Mouse (Mus musculus): Measurements from ENCODE around the gene Klc1. TPM values are rescaled to one million over a fixed set of nuclear protein-coding genes. Genes with fewer than 3 reads are reported as not detected.

The Klc1 gene
- polyA plus RNA-seq, 1 experiment, result 44.3 TPM

GRCm38 (mm10) chr12:111787015-111787414 is 28.4 kb downstream of the Klc1 start:
- H3K36me3 ChIP-seq (ENCODE audit: control insufficient read depth, insufficient read depth, low read length), result no peaks in the 10 kb centered on the region; the same call in 1 of the 2 replicates
- H3K4me1 ChIP-seq (ENCODE audit: control insufficient read depth, insufficient read depth, low read length), result peaks cover 21% of the 10 kb centered on the region; the same call in 1 of the 2 replicates
- TF ChIP-seq CTCF (conservative IDR thresholded peaks at IDR 0.05; ENCODE audit: insufficient read depth, insufficient read length, low read depth, low read length), result no peak
- no peak for TF ChIP-seq POLR2A (IDR thresholded peaks at IDR 0.05; ENCODE audit: low read depth, low read length)
- no peak for DNase-seq
- 97% methylated on average over 6 of the region's 6 CpGs for WGBS
- H3K27me3 ChIP-seq (replicated peaks; ENCODE audit: control insufficient read depth, insufficient read depth, low read length), result no peaks in the 10 kb centered on the region
- H3K27ac ChIP-seq (ENCODE audit: insufficient read depth, low read depth, low read length), result no peak overlapping the region
- no peak overlapping the region for H3K4me3 ChIP-seq (ENCODE audit: insufficient read depth, low read depth, low read length)

GRCm38 (mm10) chr12:111790090-111790489 is 31.4 kb downstream of the Klc1 start:
- Histone ChIP-seq H3K4me3 (ENCODE audit: insufficient read depth, low read depth, low read length) (no peak overlapping the region), H3K4me1 (ENCODE audit: control insufficient read depth, insufficient read depth, low read length) (peaks cover 31% of the 10 kb centered on the region), H3K27ac (ENCODE audit: insufficient read depth, low read depth, low read length) (peak overlapping the region; percentile 53), H3K27me3 (replicated peaks; ENCODE audit: control insufficient read depth, insufficient read depth, low read length) (no peaks in the 10 kb centered on the region), H3K36me3 (ENCODE audit: control insufficient read depth, insufficient read depth, low read length) (no peaks in the 10 kb centered on the region)
- DNase-seq, result peak; percentile 88
- 53% methylated on average over 5 of the region's 5 CpGs for WGBS
- no peak for TF ChIP-seq CTCF (conservative IDR thresholded peaks at IDR 0.05; ENCODE audit: insufficient read depth, insufficient read length, low read depth, low read length)
- no peak for TF ChIP-seq POLR2A (IDR thresholded peaks at IDR 0.05; ENCODE audit: low read depth, low read length)

- no peak for DNase-seq
These were observed 32.0 kb downstream of the Klc1 start for GRCm38 (mm10) chr12:111790631-111791030.

GRCm38 (mm10) chr12:111791474-111792104 is 32.9 kb downstream of the Klc1 start:
- no peaks in the 10 kb centered on the region for H3K36me3 ChIP-seq (ENCODE audit: control insufficient read depth, insufficient read depth, low read length)
- H3K27ac ChIP-seq (ENCODE audit: insufficient read depth, low read depth, low read length), result no peak overlapping the region

More at GRCm38 (mm10) chr12:111790631-111791030, 32.0 kb downstream of the Klc1 start:
- Histone ChIP-seq H3K4me3 (ENCODE audit: insufficient read depth, low read depth, low read length) (no peak overlapping the region), H3K4me1 (ENCODE audit: control insufficient read depth, insufficient read depth, low read length) (peaks cover 36% of the 10 kb centered on the region), H3K27ac (ENCODE audit: insufficient read depth, low read depth, low read length) (no peak overlapping the region), H3K36me3 (ENCODE audit: control insufficient read depth, insufficient read depth, low read length) (no peaks in the 10 kb centered on the region), H3K27me3 (replicated peaks; ENCODE audit: control insufficient read depth, insufficient read depth, low read length) (no peaks in the 10 kb centered on the region)
- TF ChIP-seq CTCF (conservative IDR thresholded peaks at IDR 0.05; ENCODE audit: insufficient read depth, insufficient read length, low read depth, low read length) (no peak), POLR2A (IDR thresholded peaks at IDR 0.05; ENCODE audit: low read depth, low read length) (no peak)
- 55% methylated on average over 7 of the region's 7 CpGs for WGBS

GRCm38 (mm10) chr12:111794102-111794501 is 35.5 kb downstream of the Klc1 start:
- Histone ChIP-seq H3K36me3 (ENCODE audit: control insufficient read depth, insufficient read depth, low read length) (no peaks in the 10 kb centered on the region), H3K27ac (ENCODE audit: insufficient read depth, low read depth, low read length) (0 out of 2 replicates have a peak overlapping the region, but pooled peaks have one; percentile 33)

More at GRCm38 (mm10) chr12:111791474-111792104, 32.9 kb downstream of the Klc1 start:
- Histone ChIP-seq H3K27me3 (replicated peaks; ENCODE audit: control insufficient read depth, insufficient read depth, low read length) (no peaks in the 10 kb centered on the region), H3K4me3 (ENCODE audit: insufficient read depth, low read depth, low read length) (no peak overlapping the region), H3K4me1 (ENCODE audit: control insufficient read depth, insufficient read depth, low read length) (peaks cover 42% of the 10 kb centered on the region)
- 89% methylated on average over 13 of the region's 13 CpGs for WGBS
- DNase-seq, result no peak
- no peak for TF ChIP-seq POLR2A (IDR thresholded peaks at IDR 0.05; ENCODE audit: low read depth, low read length)

GRCm38 (mm10) chr12:111794526-111795179 is 36.0 kb downstream of the Klc1 start:
- Histone ChIP-seq H3K4me1 (ENCODE audit: control insufficient read depth, insufficient read depth, low read length) (peaks cover 39% of the 10 kb centered on the region), H3K27ac (ENCODE audit: insufficient read depth, low read depth, low read length) (0 out of 2 replicates have a peak overlapping the region, but pooled peaks have one; percentile 33), H3K4me3 (ENCODE audit: insufficient read depth, low read depth, low read length) (no peak overlapping the region), H3K27me3 (replicated peaks; ENCODE audit: control insufficient read depth, insufficient read depth, low read length) (no peaks in the 10 kb centered on the region), H3K36me3 (ENCODE audit: control insufficient read depth, insufficient read depth, low read length) (no peaks in the 10 kb centered on the region)
- 55% methylated on average over 18 of the region's 18 CpGs for WGBS
- TF ChIP-seq POLR2A (IDR thresholded peaks at IDR 0.05; ENCODE audit: low read depth, low read length), result no peak
- no peak for TF ChIP-seq CTCF (conservative IDR thresholded peaks at IDR 0.05; ENCODE audit: insufficient read depth, insufficient read length, low read depth, low read length)
- no peak for DNase-seq

More at GRCm38 (mm10) chr12:111794102-111794501, 35.5 kb downstream of the Klc1 start:
- Histone ChIP-seq H3K4me3 (ENCODE audit: insufficient read depth, low read depth, low read length) (no peak overlapping the region), H3K27me3 (replicated peaks; ENCODE audit: control insufficient read depth, insufficient read depth, low read length) (no peaks in the 10 kb centered on the region), H3K4me1 (ENCODE audit: control insufficient read depth, insufficient read depth, low read length) (peaks cover 44% of the 10 kb centered on the region)
- TF ChIP-seq CTCF (conservative IDR thresholded peaks at IDR 0.05; ENCODE audit: insufficient read depth, insufficient read length, low read depth, low read length) (no peak), POLR2A (IDR thresholded peaks at IDR 0.05; ENCODE audit: low read depth, low read length) (no peak)
- WGBS, result 52% methylated on average over 22 of the region's 22 CpGs
- DNase-seq, result peak; percentile 92

All from kidney, adult 2 months (tissue).